Mouse (Mus musculus): ENCODE measurements around the gene Arhgap20. TPM values are rescaled to one million over a fixed set of nuclear protein-coding genes. Genes with fewer than 3 reads are reported as not detected.

Arhgap20 gene
- polyA plus RNA-seq, 1 experiment from 2014 or later, result 3.6 TPM

DNA sequence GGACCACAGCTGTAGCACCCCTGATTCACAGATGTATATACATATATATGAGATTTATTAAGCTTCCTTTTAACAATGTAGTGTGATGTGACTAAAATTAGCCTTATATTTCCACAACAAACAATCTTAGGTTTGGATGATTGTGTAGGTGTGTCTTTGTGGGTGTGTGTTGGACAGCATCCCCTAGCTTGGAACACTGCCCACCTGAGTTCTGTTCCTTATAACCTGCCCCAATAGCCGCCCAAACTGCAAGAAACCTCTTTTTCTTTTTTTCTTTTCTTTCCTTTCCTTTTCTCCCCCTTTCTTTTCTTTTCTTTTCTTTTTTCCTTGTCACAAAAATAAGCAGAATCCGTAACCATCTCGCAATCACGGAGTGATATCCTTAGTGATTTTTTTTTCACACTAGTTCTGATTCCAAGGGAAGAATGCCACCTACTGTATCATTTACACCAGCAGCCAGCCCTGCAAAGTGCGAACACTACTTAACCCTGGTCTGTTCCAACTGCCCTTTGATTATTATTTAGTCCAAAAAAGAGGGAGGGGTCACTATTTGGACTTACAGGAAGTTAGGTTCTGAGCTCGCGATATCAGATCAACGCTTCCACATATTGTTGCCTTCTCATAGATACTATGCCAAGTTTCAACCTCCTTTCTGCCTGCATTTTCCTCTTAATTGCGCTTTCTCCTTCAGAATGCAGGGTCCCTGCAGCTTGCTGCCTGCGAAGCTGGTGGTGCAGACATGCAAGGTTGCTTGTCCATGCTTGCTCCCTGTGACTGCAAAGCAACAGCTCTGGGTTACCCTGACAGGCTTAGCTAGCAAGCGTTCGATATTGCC lies 879 bp upstream of the Arhgap20 start:
- Histone ChIP-seq H3K4me2 (replicated peaks; ENCODE audit: low read depth, low read length) (peak overlapping the region; percentile 98), H3K9me3 (ENCODE audit: low read length) (no peaks in the 10 kb centered on the region), H3K4me1 (ENCODE audit: insufficient read depth, low read length) (peaks cover 8% of the 10 kb centered on the region; the same call in 1 of the 2 replicates), H3K9ac (replicated peaks; ENCODE audit: low read length) (peak overlapping the region; percentile 75), H3K27me3 (ENCODE audit: insufficient read depth, low read length) (peaks cover 33% of the 10 kb centered on the region), H3K36me3 (ENCODE audit: insufficient read depth, low read length) (no peaks in the 10 kb centered on the region), H3K27ac (ENCODE audit: low read length) (peak overlapping the region; percentile 52; the same call in 1 of the 2 replicates), H3K4me3 (ENCODE audit: low read length) (peak overlapping the region; percentile 76)
- WGBS, result 5% methylated on average over 12 of the region's 12 CpGs
- ATAC-seq (ENCODE audit: low FRiP score, low TSS enrichment), result peak; percentile 47

DNA sequence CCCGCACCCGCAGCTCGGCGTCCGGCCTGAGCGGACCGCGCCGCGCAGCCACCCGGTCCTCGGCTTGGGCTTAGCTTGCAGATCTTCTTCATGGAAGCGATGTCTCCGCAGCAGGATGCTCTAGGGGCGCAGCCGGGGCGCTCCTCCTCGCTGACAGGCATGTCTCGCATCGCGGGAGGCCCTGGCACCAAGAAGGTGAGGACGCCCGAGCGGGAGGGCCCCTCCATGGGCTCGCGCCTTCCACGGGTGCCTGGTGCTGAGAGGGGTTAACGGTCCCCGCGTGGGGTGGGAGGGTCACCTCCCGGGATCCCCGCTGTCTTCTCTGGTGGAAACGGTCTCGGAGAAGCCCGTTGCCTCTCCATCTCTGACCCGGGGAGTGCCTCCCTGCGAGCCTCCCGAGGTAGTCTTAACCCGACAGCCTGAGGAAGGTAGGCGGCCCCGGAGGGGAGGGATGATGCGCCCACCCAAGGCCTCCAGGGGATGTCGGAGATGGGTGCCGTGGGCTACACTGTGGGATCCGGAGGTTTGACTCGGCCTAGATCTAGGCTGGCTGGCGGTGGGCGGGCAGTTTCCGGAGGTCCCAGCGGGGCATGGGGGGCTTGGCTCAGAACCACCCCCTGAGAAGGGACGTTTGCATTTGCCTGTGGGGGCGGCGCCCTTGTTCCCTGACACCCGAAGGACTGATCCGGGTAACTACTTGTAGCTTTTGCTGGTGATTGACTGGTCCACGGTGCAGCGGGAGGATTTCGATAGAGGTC lies 459 bp downstream of the Arhgap20 start:
- ATAC-seq (ENCODE audit: low FRiP score, low TSS enrichment), result peak; percentile 64

DNA sequence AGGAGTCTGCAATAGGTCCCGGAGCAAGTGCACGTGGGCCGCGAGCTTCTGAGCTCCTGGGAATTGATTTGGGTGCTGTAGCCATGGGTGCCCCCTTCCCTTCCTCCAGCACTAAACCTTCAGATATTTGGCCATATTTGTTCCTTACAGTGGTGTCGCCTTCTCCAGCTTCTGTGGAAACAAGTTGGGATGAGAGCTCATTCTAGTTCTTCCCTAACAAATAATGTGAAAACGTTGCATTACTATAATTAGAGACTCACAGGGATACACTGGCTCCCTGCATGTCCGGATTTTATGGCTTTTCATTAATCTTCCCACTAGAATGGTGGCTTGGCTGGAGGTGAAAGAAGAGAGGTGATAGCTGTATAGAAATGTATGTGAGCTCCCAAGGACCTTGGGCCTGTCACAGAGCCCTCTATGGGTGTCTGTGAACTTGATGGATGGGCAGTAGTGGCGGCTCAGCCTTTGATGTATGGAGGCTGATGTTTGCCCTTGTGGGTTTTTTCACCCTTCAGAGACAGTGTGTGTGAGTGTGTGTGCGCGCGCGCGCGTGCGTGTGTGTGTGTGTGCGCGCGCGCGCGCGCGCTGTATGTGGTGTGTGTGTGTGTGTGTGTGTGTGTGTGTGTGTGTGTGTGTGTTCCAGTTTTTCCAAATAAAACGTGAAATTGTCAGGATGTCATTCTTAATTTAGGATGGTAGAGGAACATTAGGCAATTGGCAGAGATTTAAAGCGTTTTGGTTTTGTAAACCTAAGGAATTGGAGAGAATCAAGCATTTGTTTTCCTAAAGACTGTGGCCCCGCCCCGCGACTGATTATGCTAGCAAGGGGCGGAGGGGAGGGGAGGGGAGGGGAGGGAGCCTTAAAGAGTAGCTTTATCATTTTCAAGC lies 1.3 kb downstream of the Arhgap20 start:
- H3K9ac ChIP-seq (replicated peaks; ENCODE audit: low read length), result peak overlapping the region; percentile 75; the same call in 1 of the 2 replicates
- H3K4me2 ChIP-seq (replicated peaks; ENCODE audit: low read depth, low read length), result peak overlapping the region; percentile 98
- no peak for ATAC-seq (ENCODE audit: low FRiP score, low TSS enrichment)
- peak overlapping the region; percentile 76 for H3K4me3 ChIP-seq (ENCODE audit: low read length)
- no peaks in the 10 kb centered on the region for H3K9me3 ChIP-seq (ENCODE audit: low read length)
- WGBS, result under 1% methylated on average over 29 of the region's 29 CpGs
- no peaks in the 10 kb centered on the region for H3K36me3 ChIP-seq (ENCODE audit: insufficient read depth, low read length)
- H3K27me3 ChIP-seq (ENCODE audit: insufficient read depth, low read length), result peaks cover 33% of the 10 kb centered on the region
- H3K4me1 ChIP-seq (ENCODE audit: insufficient read depth, low read length), result peaks cover 8% of the 10 kb centered on the region; the same call in 1 of the 2 replicates
- no peak overlapping the region for H3K27ac ChIP-seq (ENCODE audit: low read length)

More for the DNA sequence above, 459 bp downstream of the Arhgap20 start:
- H3K4me1 ChIP-seq (ENCODE audit: insufficient read depth, low read length), result peaks cover 8% of the 10 kb centered on the region; the same call in 1 of the 2 replicates
- peak overlapping the region; percentile 75 for H3K9ac ChIP-seq (replicated peaks; ENCODE audit: low read length)
- H3K9me3 ChIP-seq (ENCODE audit: low read length), result no peaks in the 10 kb centered on the region
- H3K27me3 ChIP-seq (ENCODE audit: insufficient read depth, low read length), result peaks cover 33% of the 10 kb centered on the region
- peak overlapping the region; percentile 76 for H3K4me3 ChIP-seq (ENCODE audit: low read length)
- H3K27ac ChIP-seq (ENCODE audit: low read length), result no peak overlapping the region
- peak overlapping the region; percentile 98 for H3K4me2 ChIP-seq (replicated peaks; ENCODE audit: low read depth, low read length)
- WGBS, result under 1% methylated on average over 53 of the region's 58 CpGs
- H3K36me3 ChIP-seq (ENCODE audit: insufficient read depth, low read length), result no peaks in the 10 kb centered on the region

DNA sequence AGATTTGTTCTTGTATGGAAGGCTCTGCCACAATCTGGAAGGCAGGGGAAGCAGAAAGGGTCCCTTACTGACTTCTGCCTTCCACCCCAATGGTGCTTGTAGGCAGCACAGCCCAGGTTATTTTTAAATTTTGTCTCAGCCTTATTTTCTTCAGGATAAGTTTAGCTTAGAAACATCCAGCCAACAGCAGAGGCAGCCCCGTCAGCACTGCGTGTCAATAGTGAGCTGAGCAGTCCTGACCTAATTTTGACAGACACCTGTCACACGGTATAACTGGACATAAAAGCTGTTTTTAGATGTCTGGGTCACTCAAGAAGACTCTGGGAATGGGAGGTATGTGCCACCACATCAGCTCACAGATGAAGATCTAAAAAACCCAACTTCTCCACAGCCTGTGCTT lies 9.1 kb downstream of the Arhgap20 start:
- H3K4me3 ChIP-seq (ENCODE audit: low read length), result no peak overlapping the region
- no peak overlapping the region for H3K9ac ChIP-seq (replicated peaks; ENCODE audit: low read length)
- ATAC-seq (ENCODE audit: low FRiP score, low TSS enrichment), result no peak
- no peaks in the 10 kb centered on the region for H3K27me3 ChIP-seq (ENCODE audit: insufficient read depth, low read length)
- no peaks in the 10 kb centered on the region for H3K36me3 ChIP-seq (ENCODE audit: insufficient read depth, low read length)
- no peak overlapping the region for H3K27ac ChIP-seq (ENCODE audit: low read length)
- 89% methylated on average over 3 of the region's 3 CpGs for WGBS
- no peaks in the 10 kb centered on the region for H3K4me1 ChIP-seq (ENCODE audit: insufficient read depth, low read length)
- no peaks in the 10 kb centered on the region for H3K9me3 ChIP-seq (ENCODE audit: low read length)
- H3K4me2 ChIP-seq (replicated peaks; ENCODE audit: low read depth, low read length), result no peak overlapping the region

DNA sequence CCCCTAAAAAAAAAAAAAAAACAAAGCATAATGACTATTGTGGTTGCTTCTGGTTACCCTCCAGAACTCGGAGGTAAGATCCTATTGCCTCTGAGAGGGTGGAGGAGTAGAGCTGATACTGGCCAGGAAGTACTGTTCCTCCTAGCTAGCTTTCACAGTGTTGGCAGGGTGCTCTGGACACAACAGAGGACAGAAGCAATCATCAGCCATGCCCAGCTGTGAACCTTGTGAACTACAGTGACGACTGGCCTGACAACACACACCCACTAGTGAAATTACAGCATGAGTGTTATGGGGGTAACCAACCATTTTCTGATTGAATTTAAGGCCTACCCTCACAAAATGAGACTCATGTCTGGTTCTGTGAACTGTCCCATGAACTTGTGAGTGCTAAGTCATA lies 11.3 kb downstream of the Arhgap20 start:
- Histone ChIP-seq H3K9ac (replicated peaks; ENCODE audit: low read length) (no peak overlapping the region), H3K4me3 (ENCODE audit: low read length) (no peak overlapping the region), H3K27ac (ENCODE audit: low read length) (no peak overlapping the region), H3K27me3 (ENCODE audit: insufficient read depth, low read length) (no peaks in the 10 kb centered on the region), H3K9me3 (ENCODE audit: low read length) (no peaks in the 10 kb centered on the region), H3K36me3 (ENCODE audit: insufficient read depth, low read length) (no peaks in the 10 kb centered on the region), H3K4me2 (replicated peaks; ENCODE audit: low read depth, low read length) (no peak overlapping the region), H3K4me1 (ENCODE audit: insufficient read depth, low read length) (no peaks in the 10 kb centered on the region)
- 63% methylated on average over 2 of the region's 2 CpGs for WGBS
- no peak for ATAC-seq (ENCODE audit: low FRiP score, low TSS enrichment)

DNA sequence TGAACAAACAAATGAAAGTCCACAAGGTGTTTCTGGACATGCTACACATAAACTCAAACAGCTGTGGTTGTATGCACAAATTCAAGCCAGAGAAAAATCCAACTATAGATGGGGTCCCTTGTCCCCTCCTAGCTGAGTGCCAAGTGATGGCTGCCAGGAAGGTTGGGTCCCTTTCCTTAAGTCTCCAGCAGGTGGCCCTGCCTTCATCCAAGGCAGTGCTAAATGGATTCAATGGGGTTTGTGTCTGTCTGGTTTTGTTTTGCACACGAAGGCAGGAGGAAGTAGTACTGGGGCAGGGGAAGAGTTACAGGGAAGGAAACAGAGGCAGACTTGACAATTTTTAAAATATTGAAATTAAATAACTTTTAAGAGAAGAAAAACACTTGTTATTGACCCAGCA lies 12.0 kb downstream of the Arhgap20 start:
- H3K4me1 ChIP-seq (ENCODE audit: insufficient read depth, low read length), result no peaks in the 10 kb centered on the region
- no peak overlapping the region for H3K4me3 ChIP-seq (ENCODE audit: low read length)
- 8% methylated on average over 1 of the region's 1 CpGs for WGBS

DNA sequence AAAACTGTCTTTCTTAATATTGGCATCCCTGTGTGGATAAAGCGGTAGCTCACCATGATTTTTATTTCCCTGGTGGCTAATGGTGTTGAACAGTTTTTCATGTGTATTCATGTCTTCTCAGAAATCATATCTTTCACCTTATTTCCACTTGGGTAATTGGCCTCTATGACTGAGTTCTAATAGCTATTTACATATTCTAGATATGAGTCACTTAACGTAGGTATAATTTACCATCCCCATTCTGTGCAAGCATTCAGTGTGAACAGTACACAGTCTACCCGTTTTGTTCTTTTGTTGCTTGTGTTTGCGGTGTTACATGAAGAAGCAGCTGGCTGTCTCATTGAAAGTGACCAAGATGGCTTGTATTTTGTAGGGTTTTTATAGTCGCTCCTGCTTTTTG lies 14.1 kb downstream of the Arhgap20 start:
- H3K4me3 ChIP-seq (ENCODE audit: low read length), result no peak overlapping the region
- H3K4me2 ChIP-seq (replicated peaks; ENCODE audit: low read depth, low read length), result no peak overlapping the region
- ATAC-seq (ENCODE audit: low FRiP score, low TSS enrichment), result no peak
- H3K27ac ChIP-seq (ENCODE audit: low read length), result no peak overlapping the region
- H3K9ac ChIP-seq (replicated peaks; ENCODE audit: low read length), result no peak overlapping the region
- no peaks in the 10 kb centered on the region for H3K27me3 ChIP-seq (ENCODE audit: insufficient read depth, low read length)
- H3K4me1 ChIP-seq (ENCODE audit: insufficient read depth, low read length), result no peaks in the 10 kb centered on the region
- WGBS, result 88% methylated on average over 5 of the region's 5 CpGs
- H3K9me3 ChIP-seq (ENCODE audit: low read length), result no peaks in the 10 kb centered on the region
- H3K36me3 ChIP-seq (ENCODE audit: insufficient read depth, low read length), result no peaks in the 10 kb centered on the region

More for the DNA sequence above, 12.0 kb downstream of the Arhgap20 start:
- Histone ChIP-seq H3K36me3 (ENCODE audit: insufficient read depth, low read length) (no peaks in the 10 kb centered on the region), H3K9me3 (ENCODE audit: low read length) (no peaks in the 10 kb centered on the region), H3K9ac (replicated peaks; ENCODE audit: low read length) (no peak overlapping the region), H3K27ac (ENCODE audit: low read length) (no peak overlapping the region), H3K27me3 (ENCODE audit: insufficient read depth, low read length) (no peaks in the 10 kb centered on the region), H3K4me2 (replicated peaks; ENCODE audit: low read depth, low read length) (no peak overlapping the region)
- no peak for ATAC-seq (ENCODE audit: low FRiP score, low TSS enrichment)

DNA sequence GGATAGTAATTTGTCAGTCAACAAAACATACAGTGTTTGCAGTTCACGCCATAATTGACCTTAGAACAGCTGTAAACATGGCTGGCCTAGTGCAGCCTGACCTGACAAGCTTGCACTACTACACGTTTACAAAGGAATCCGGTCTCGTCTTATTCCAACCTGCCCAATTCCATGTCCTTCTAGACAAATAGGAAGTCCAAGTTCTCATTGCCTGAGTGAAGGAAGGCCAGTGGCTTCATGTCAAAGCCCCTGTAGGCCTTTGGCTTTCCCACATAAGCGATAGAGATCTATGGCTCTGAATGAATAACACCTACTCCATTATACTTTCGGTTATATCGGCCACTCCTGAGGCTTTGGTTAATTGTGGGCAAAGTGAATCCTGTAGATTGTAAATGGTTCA lies 16.0 kb downstream of the Arhgap20 start:
- Histone ChIP-seq H3K9me3 (ENCODE audit: low read length) (no peaks in the 10 kb centered on the region), H3K4me1 (ENCODE audit: insufficient read depth, low read length) (no peaks in the 10 kb centered on the region), H3K27me3 (ENCODE audit: insufficient read depth, low read length) (no peaks in the 10 kb centered on the region), H3K9ac (replicated peaks; ENCODE audit: low read length) (no peak overlapping the region), H3K36me3 (ENCODE audit: insufficient read depth, low read length) (no peaks in the 10 kb centered on the region), H3K4me2 (replicated peaks; ENCODE audit: low read depth, low read length) (no peak overlapping the region), H3K27ac (ENCODE audit: low read length) (no peak overlapping the region), H3K4me3 (ENCODE audit: low read length) (no peak overlapping the region)
- WGBS, result 84% methylated on average over 7 of the region's 7 CpGs
- no peak for ATAC-seq (ENCODE audit: low FRiP score, low TSS enrichment)

DNA sequence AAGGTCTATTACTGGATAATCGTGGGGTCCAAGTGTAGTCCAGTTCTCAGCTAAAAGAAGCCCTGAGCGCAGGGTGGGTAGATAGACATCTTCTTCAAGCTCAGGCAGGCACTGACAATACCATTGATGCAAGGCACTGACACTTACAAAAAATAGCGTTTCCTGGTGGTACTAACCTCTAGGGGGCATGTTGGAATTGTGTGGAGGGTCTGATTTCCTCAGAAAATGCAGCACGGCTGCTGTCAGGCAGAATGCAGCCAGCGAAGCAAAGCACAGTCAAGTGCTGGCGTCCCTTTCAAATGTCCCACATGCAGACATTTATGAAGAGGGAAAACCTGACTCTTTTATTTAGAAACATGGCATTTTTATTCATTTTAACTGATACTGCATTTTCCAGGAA lies 22.2 kb downstream of the Arhgap20 start:
- no peak overlapping the region for H3K4me3 ChIP-seq (ENCODE audit: low read length)
- H3K27me3 ChIP-seq (ENCODE audit: insufficient read depth, low read length), result no peaks in the 10 kb centered on the region
- H3K9me3 ChIP-seq (ENCODE audit: low read length), result no peaks in the 10 kb centered on the region
- no peak for ATAC-seq (ENCODE audit: low FRiP score, low TSS enrichment)
- H3K4me1 ChIP-seq (ENCODE audit: insufficient read depth, low read length), result no peaks in the 10 kb centered on the region
- no peaks in the 10 kb centered on the region for H3K36me3 ChIP-seq (ENCODE audit: insufficient read depth, low read length)
- no peak overlapping the region for H3K27ac ChIP-seq (ENCODE audit: low read length)
- no peak overlapping the region for H3K4me2 ChIP-seq (replicated peaks; ENCODE audit: low read depth, low read length)
- 35% methylated on average over 6 of the region's 6 CpGs for WGBS
- no peak overlapping the region for H3K9ac ChIP-seq (replicated peaks; ENCODE audit: low read length)

All from kidney, embryonic 16.5 days (tissue).